Mouse (Mus musculus) cerebellum, postnatal 14 days (tissue): ENCODE data around the gene Gm21994.
"Not testable (repeated sequence)": the region's sequence is repeated elsewhere in the genome, so short reads cannot be mapped to it uniquely, and the experiment has no call there.

ENCODE experiments used
- DNase-seq, 2 experiments: peaks; one replicate each; pipeline ENCODE4 v3.0.0; 2021; ENCODE audit warnings: mixed read lengths in 2 of 2

Gene Gm21994

GRCm38 (mm10) chr2:150255491-150255890 is at the start of gene Gm21994:
TSS of gene Gm21994 (minus strand) at chr2:150255591.
- DNase-seq, result not testable (repeated sequence)

- DNase-seq, result no peak
Observed at GRCm38 (mm10) chr2:150299096-150299495, 43.7 kb upstream of the Gm21994 start.

GRCm38 (mm10) chr2:150293669-150294068 is 38.3 kb upstream of the Gm21994 start:
- no peak for DNase-seq

GRCm38 (mm10) chr2:150257291-150257690 is 1.9 kb upstream of the Gm21994 start, which contains the start of gene Gm14124:
TSS of gene Gm14124 (plus strand) at chr2:150257517.
- DNase-seq, result not testable (repeated sequence)

GRCm38 (mm10) chr2:150256861-150257260 is 1.5 kb upstream of the Gm21994 start:
- DNase-seq, result not testable (repeated sequence)

- no peak for DNase-seq
Observed at GRCm38 (mm10) chr2:150243211-150243610, 12.2 kb downstream of the Gm21994 start.

- not testable (repeated sequence) for DNase-seq
Observed at GRCm38 (mm10) chr2:150223263-150223662, 32.1 kb downstream of the Gm21994 start.

- not testable (repeated sequence) for DNase-seq
Observed at GRCm38 (mm10) chr2:150218363-150218725, 37.0 kb downstream of the Gm21994 start.

- DNase-seq, result peak; percentile 78 to 80
Observed at GRCm38 (mm10) chr2:150217600-150218362, 37.6 kb downstream of the Gm21994 start, which contains the start of gene Zfp937. TSS of gene Zfp937 (plus strand) at chr2:150218073.
